Mouse (Mus musculus) megakaryocyte, adult 5-6 weeks (primary cell): Measurements from ENCODE around the gene Igbp1. TPM values are rescaled to one million over a fixed set of nuclear protein-coding genes. Genes with fewer than 3 reads are reported as not detected.

ENCODE experiments used
- ATAC-seq: 2 replicates; pipeline ENCODE4 v1.8.0; 2016; ENCODE audit warnings: mild to moderate bottlenecking, inconsistent platforms; ENCODE audit not compliant: poor library complexity, severe bottlenecking
- total RNA-seq, 2 experiments: library from RNA; stranded (forward) in 1 of 2; stranded (reverse) in 1 of 2; fragments of 153-499, 151-499 nt in 1 of 2; fragments of 221-1000, 200-1000 nt in 1 of 2; gene quantifications; 2 replicates each; pipeline versions ENCODE4 v1.2.3 to v1.2.4; 2015 to 2017

The Igbp1 gene
- total RNA-seq (2015) (75.3 and 94.6 TPM in 2 replicates), total RNA-seq (2017) (89.5 and 99.6 TPM in 2 replicates)

DNA sequence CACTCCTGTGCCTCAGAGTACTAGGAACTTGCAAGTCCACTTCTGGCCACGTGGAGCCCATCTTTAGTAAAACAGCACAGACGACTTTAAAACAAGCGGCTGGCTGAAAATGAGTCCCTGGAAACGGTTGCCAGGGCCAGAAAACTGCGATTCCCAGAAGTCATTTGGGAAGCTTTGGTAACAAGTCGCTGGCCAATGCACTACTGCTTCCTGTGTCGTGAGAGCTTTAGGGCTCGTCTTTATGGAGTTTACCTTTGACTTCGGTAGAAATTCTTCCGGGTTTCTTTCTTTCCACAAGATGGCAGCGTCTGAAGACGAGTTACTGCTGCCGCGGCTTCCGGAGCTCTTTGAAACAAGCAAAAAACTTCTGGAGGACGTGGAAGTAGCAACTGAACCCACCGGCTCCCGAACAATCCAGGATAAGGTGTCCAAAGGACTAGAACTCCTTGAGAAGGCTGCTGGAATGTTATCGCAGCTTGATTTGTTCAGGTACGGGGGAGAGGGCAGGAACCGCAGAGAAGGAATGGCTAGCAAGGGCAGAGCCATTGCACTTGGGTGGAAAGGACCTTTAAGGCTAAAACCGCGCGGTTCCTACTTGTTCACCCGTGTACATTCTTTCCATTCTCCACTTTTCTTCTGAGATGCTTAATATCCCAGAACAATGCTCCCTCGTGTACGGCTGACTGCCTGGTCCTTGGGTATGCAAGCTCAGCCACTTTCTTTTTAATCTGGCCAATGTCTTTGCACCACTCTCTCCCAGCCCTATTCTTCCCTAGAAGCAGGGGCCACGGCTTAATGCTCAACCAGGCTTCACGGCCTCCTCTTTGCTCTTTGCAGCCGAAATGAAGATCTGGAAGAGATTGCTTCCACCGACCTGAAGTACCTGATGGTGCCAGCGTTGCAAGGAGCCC, at the start of gene Igbp1:
Gene Igbp1, plus strand, starts transcription at position 224 of the 911 bp plus-strand sequence.
- peak; percentile 95 for ATAC-seq

DNA sequence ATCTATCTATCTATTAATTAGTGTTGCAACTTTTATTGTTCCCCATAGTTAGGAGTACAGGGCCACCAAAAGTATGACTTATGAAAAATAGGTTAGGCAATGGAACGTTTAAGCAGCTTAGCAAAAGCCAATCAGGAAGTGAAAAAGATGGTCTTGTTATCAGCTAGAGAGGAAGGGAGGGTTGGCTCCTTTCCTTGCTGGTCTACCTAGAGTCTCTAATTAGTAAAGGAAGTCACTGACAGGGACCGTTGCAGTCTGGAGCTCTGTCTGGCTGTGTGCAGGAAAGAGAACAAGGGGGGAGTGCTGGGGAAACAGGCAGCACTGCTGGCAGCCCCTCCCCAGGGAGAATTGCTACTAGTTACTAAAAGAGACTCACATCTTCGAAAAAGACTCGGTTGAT, 26.0 kb upstream of the Igbp1 start:
- ATAC-seq = peak; percentile 21; the same call in 1 of the 2 replicates

DNA sequence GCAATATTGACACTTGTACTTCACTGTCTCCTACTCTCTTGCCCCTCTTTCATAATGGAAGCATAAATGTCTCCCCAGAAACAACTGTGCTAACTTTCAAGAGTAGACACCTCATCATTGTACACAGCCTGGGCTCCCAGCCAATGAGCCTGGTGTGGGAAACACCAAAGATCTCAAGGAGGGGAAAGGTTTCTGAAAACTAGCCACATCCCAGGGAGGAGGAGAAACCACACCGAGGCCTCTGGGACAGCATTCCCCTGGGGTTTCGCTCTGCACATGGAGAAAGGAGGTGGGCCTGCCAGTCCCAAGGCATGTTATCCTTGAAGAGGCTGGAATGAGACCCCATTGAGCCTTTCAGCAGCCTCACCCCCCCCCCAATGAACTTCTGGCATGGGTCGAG, 24.0 kb upstream of the Igbp1 start:
- no peak for ATAC-seq

DNA sequence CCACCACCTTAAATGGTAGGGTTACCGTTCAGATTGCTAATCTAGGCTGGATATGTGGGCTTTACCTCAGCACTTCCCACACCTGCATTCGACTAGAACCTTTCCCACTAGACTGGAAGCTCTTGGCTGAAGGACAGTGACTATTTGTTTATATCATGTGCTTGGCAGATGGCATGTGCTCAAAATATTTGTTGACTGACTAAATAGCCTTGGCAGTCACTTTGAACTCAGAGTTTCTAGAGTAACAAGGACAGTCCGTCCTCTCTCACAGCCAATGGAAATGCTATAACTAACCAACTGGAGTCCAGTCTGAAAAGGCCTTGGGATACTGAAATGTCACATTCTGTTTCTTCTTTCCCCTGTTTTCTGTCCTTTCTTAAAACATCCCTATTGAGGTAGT, 22.6 kb upstream of the Igbp1 start:
- no peak for ATAC-seq

DNA sequence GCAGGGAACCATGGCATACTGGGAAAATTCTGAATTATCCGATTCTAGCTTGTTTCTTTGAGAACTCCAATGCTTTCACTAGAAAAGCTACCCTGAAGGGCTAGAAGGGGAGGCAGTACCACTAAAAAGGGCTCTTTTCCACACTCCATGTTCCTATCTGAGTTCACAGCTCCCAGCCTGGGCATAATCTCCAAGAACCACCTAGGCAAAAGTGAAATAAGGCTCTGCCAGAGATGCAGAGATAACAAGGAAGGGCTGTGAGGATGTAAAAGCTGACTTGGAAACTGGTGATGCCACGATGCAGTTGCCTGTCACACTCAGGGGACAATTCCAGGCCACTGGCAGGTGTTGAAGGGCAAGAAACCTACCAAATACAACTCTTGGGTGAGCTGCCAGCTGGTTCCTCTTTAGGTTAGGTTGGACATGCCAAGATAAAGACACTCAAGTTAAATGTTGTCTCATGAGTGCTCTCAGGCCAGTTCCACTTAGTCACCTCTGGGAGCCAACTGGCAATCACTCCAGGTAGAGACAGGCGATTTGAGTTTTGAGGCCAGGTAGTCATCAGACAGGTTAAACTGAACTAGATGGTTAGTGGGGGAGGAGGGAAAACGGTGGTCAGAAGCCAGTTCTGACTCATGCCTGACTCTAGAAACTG, 18.4 kb upstream of the Igbp1 start:
- no peak for ATAC-seq

DNA sequence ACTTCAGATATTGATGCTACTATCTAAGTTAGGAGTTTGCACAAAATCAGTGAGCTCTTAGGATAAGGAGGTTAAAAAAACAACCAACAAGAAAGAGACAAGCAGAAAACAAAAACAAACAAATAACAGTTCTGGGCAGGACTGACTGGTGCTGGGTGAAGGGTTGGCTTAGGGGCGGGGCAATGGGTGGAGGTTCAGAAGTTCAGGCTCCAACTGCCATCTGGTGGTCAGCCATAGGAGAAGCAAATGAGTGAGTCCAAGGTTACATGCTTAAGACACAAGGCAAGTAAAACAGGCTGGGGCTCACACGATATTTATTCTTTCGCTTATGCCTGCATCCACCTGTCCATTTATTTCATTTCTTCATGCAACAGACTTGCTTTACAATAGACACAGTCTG, 13.8 kb upstream of the Igbp1 start:
- peak; percentile 100 for ATAC-seq

DNA sequence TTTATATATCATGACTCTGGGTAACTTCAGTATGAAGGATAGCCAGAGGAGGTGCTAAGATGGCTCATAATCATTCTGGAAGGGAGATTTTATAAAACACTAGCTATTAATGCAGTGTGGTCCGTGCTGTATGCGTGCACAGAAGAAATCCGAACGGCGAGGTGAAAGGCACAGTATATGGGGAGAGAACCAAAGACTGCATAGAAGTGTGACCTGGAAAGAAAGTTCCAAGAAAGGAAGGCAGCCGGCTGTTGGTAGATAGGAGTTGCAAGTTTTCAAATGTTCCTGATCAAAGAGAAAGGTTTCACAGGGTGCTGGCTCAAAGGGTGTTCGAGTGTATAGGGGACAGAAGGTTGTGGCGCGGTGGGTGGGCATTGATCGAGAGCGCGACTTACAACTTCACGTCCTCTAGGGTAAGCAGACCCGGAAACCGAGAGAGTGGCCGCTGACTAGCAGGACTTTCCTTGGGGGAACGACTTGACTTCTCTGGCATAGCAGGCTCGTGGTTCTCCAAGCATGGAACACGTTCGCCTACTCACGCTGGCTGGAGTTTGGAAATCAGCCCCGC, 507 bp upstream of the Igbp1 start:
- ATAC-seq = no peak; the same call in 1 of the 2 replicates

DNA sequence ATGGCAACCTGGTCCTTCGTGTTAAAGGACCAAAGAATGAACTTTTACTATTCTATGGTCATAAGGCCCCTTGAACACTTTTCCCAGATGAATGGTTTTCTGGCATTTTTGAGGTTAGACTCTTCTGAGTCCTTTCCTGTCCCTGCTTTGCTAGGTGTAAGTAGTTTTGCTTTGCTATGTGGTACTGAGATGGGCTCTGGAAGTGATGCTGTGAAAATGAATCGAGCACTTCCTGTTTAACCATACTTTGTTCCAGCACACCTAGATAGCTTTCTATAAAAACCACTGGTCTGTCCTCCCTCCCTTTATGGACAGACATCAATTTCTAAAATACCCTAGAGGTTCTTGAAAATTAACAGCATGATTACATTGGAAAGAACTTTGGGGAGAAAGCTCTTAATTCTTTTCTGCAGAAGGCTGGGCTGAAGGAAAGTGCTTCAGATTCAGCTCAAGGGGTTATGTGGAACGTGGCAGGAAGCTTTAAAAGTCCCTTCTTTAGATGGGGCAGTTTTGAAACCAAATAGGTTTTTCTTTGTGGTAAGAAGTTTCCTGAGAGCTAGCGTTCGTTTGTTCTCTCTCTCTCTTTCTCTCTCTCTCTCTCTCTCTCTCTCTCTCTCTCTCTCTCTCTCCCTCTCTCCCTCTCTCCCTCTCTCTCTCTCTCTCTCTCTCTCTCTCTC, 10.2 kb downstream of the Igbp1 start:
- no peak for ATAC-seq

DNA sequence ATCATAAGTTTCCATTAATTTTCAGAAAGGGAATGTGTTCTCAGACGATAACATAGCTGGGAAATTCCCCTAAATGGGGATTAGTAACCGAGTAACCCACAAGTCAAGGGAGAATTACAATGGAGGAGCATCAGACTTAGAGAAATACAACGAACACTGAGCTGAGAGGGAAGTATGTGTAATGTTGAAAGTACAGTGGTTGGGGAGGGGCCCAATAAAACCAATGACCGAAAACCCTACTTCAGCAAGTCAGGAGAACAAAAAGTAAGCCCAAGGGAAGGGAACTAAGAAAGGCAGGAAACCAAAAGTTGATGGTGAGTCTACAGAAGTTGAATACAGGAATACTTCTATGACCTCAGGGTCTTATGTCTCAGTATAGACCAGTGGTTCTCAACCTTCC, 14.1 kb downstream of the Igbp1 start:
- ATAC-seq = peak; percentile 70

DNA sequence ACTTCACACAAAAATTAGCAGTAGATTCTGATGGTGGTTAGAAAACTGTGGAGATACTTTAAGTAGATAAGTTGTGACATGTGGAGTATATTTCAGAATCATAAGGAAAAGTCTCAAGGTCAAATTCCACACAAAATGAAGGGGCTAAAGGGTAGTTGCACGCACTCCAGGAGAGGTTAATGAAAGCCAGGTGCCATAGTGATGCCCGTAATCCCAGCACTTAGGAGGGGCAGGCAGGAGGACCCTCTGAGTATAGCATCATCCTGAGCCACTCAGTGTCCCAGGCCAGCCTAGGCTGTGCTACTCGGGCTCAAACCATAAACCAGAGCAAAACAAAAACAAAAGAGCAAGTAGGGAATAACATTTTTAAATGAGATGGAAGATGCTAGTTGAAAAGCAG, 15.8 kb downstream of the Igbp1 start:
- ATAC-seq = no peak

DNA sequence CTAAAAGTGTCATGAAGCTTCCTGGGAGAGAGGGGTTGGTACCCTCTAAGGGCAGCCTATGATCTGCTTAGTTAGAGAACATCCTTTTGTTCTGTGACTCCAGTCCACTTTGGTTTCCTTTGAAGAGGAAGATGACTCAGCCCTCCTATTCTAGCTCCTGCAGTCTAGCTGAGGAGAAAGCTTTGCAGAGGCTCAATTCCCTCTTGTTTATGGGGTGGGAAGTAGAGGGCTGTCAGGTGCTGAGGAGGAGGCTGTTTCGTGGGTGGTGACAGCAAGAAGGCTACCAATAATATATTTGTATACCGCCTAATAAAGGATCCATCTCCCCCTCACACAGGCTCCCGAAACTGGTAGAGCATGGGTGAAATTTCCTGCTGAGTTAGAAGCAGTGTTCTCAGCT, 22.6 kb downstream of the Igbp1 start:
- ATAC-seq = no peak

DNA sequence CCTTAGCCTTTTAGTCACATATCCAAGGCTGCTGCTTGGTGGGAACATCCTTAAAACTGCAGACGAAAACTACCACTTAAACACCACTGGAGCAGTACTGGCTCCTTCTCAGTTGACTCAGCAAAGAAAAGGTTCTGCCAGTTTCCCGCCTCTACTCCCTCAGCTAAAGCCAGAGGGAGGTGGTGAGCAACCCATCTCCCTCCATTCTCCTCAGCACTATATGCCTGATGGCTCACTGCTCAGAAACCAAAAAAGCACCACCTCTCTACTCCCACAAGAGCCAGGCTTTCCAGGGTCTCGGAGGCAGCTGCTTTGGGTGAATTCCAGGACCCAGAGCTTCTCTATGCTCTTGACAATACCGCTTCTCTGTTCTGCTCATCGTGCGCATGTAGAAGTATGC, 23.5 kb downstream of the Igbp1 start:
- ATAC-seq = no peak

DNA sequence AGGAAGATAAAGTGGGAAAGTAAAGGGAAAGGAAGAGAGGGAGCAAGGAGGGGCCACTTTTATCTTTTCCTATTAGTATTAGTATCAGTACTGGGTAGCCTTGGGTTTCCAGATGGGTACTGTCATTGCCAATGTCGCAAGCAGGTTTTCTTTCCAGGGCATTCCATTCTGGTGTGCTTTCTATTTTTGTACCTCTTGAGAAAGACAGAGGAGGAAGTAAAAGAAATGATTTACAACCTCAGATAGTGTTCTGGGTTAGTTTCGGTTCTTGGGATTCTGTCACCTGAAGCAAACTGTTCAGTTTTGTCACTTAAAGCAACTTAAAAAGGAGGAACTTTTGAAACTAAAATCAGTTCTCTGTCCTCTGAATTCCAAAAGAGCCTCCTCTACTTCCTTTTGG, 24.4 kb downstream of the Igbp1 start:
- peak; percentile 62 for ATAC-seq

DNA sequence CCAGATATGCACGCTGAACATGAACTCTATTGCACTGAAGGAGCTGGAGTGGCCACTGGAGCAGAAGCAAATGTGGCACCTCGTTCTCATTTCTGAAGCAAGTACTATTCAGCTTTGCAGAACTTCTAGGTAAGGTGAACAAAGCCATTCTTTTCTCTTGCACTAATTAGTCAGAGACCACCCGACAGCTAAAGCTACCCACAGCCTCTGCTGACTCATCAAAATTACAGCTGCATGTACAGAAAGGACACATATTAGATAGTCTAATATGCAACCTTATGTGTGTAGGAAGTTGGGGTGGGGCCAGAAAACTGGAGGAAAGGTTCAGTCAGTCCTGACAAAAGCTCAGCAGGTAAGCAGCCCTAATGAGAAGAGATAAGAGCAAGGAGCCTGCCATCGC, 30.4 kb downstream of the Igbp1 start, which contains the start of gene Dgat2l6:
Gene Dgat2l6, plus strand, starts transcription at position 368 of the 400 bp plus-strand sequence.
- no peak for ATAC-seq

DNA sequence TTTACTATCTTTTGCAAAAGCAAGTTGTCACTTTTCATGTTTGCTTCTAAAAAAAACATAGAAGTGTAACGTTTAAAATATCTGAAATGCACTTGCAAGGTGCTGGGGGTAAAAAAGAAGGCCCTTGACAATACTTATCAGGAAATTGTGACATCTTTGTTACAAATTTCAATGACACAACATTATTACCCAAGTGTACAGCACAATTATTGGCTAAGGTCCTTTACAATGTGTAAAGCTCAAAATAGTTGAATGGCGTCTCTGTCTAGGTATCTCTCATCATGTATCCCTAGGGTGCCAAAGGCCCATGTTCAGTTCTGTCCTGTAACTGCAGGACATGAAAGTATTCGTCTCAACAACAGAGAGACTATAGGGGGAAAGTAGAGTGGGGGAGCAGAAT, 61.9 kb downstream of the Igbp1 start:
- ATAC-seq = peak; percentile 52

DNA sequence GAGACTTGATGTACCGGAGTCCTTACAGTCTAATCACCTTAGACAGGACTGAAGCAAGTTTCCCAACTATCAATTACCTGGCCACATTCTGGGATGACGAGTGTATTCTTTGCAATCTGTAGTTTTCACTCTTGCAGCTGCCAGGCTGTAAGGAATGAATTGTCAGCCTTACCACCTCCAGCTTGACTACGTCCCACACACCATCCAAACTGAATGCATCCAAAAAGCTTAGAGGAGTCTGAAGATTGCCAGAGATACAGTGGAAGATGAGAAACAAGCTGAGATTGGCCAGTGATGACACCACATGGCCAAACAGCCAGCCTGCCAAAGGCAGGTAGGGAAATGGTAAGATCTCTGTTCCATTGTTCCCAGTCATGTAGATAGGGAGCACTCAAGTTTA, 71.6 kb downstream of the Igbp1 start:
- ATAC-seq = no peak

Other genes with a start within 250 kb of the Igbp1 start
- not detected in 2 replicates for gene Otud6a, start 65.3 kb upstream of the Igbp1 start, total RNA-seq (2015)
- not detected in 2 replicates for gene Otud6a, start 65.3 kb upstream of the Igbp1 start, total RNA-seq (2017)
- gene Awat2, start 51.6 kb upstream of the Igbp1 start, total RNA-seq (2015) = 0.45 TPM in 1 of 2 replicates, not detected in the other
- gene Awat2, start 51.6 kb upstream of the Igbp1 start, total RNA-seq (2017) = 0.16 and 0.70 TPM in 2 replicates
- not detected in 2 replicates for gene Dgat2l6, start 30.5 kb downstream of the Igbp1 start, total RNA-seq (2015)
- not detected in 2 replicates for gene Dgat2l6, start 30.5 kb downstream of the Igbp1 start, total RNA-seq (2017)
- 0.46 TPM in 1 of 2 replicates, not detected in the other for gene Awat1, start 78.0 kb downstream of the Igbp1 start, total RNA-seq (2015)
- not detected in 2 replicates for gene Awat1, start 78.0 kb downstream of the Igbp1 start, total RNA-seq (2017)
- not detected in 2 replicates for gene P2ry4, start 100.6 kb downstream of the Igbp1 start, total RNA-seq (2015)
- gene P2ry4, start 100.6 kb downstream of the Igbp1 start, total RNA-seq (2017) = not detected in 2 replicates
- not detected in 2 replicates for gene Arr3, start 111.2 kb downstream of the Igbp1 start, total RNA-seq (2015)
- not detected in 2 replicates for gene Arr3, start 111.2 kb downstream of the Igbp1 start, total RNA-seq (2017)
- 32.2 and 40.1 TPM in 2 replicates for gene Kif4, start 131.4 kb downstream of the Igbp1 start, total RNA-seq (2015)
- gene Kif4, start 131.4 kb downstream of the Igbp1 start, total RNA-seq (2017) = 52.0 and 53.5 TPM in 2 replicates
- 48.4 and 60.2 TPM in 2 replicates for gene Pdzd11, start 132.3 kb downstream of the Igbp1 start, total RNA-seq (2015)
- gene Pdzd11, start 132.3 kb downstream of the Igbp1 start, total RNA-seq (2017) = 22.0 and 25.0 TPM in 2 replicates
- gene Gdpd2, start 235.6 kb downstream of the Igbp1 start, total RNA-seq (2015) = 1.2 and 4.7 TPM in 2 replicates
- 0.73 and 2.7 TPM in 2 replicates for gene Gdpd2, start 235.6 kb downstream of the Igbp1 start, total RNA-seq (2017)